Mouse (Mus musculus) thymus, adult 18-20 months (tissue): ENCODE results near the gene Qprt.
"Not testable (repeated sequence)": the region's sequence is repeated elsewhere in the genome, so short reads cannot be mapped to it uniquely, and the experiment has no call there.

Experiments used
- DNase-seq, 2 experiments: peaks; one replicate each; pipeline ENCODE4 v3.0.0; 2022; ENCODE audit warnings: mixed read lengths in 2 of 2

Gene Qprt

GRCm38 (mm10) chr7:127093914-127094313 lies 28.1 kb downstream of the Qprt start:
- no peak for DNase-seq

- peak; percentile 96 to 98 for DNase-seq
These were observed 30.7 kb downstream of the Qprt start, which contains the start of gene AI467606 for GRCm38 (mm10) chr7:127091114-127091896. TSS of gene AI467606 (plus strand) at chr7:127091359.

DNA sequence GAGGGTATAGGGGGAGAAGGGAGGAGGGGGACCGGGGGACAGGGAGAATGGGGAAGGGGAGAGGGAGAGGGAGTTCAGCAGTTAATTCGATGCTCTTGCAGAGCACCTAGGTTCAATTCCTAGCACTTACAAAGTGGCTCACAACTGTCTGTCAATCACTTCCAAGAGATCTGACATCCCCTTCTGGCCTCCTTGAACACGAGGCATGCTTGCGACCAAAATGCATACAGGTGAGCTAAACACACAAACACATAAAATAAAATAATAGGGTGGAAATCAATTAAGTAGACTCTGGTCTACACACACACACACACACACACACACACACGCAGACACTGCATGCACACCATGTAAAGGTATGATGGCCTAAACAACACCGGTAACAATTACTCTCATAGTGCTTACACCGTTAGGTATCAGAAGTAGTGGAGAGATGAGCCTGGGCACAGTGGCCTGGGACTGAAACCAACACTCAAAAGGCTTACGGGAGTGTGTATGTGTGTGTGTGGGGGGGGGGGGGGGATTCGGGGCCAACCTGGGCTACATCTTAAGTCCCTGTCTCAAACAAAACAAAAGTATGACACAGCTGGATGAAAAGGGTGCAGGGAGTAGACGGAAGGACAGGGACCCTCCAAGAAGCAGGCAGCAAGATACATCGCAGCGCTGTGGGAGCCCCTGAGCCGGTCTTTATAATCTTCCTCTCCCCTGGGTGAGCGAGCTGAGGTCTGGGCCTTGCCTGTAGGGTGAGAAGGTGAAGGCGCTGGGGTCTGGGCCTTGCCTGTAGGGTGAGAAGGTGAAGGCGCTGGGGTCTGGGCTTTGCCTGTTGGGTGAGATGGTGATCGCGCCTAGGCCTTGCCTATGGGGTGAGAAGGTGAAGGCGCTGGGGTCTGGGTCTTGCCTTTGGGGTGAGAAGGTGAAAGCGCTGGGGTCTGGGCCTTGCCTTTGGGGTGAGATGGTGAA lies 31.6 kb downstream of the Qprt start:
- no peak for DNase-seq

GRCm38 (mm10) chr7:127088901-127089845 lies 32.9 kb downstream of the Qprt start:
- peak in 1 of 2 experiments; percentile 60 for DNase-seq

GRCm38 (mm10) chr7:127088083-127088482 lies 33.9 kb downstream of the Qprt start:
- DNase-seq, result no peak

DNA sequence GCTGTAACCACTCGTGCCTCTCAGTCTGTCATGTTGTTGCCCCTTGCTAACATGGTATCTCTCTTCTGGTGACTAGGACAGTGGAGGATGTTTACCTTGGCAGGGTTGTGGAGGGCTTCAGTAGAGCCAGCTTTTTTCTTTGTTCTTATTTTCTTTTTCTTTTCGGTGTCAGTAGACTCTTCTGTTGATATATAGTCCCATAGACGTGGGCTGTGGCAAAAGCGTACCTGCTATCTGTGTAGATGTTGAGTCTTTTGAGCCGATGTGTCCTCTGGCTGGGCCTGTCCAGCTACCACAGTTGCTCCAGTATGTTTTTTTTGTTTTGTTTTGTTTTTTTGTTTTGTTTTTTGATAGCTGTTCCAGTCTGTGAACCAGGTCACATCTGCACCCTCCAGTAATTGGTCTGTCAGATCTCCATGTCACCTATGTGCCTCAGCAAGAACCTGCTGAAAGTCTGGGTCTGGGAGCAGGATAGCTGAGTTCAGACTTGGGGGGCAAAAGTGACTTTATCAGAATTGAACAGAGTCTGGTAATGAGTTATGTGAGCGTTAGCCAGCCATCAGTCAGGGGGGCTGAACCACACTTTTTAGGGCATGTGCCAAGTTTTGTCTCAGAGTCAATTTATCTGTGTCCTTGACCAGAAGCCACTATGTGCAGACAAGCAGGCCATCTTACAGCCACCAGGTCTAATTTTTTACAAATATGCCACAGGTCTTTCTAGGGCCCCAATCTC lies 34.6 kb downstream of the Qprt start, which contains the start of gene Zg16:
Zg16 (minus strand) TSS at position 51 of the 733 bp plus-strand sequence.
- DNase-seq, result not testable (repeated sequence)

GRCm38 (mm10) chr7:127085751-127086150 lies 36.3 kb downstream of the Qprt start:
- DNase-seq, result not testable (repeated sequence)

GRCm38 (mm10) chr7:127084794-127085193 lies 37.2 kb downstream of the Qprt start:
- DNase-seq, result no peak

- no peak for DNase-seq
These were observed 38.3 kb downstream of the Qprt start for GRCm38 (mm10) chr7:127083689-127084088.

DNA sequence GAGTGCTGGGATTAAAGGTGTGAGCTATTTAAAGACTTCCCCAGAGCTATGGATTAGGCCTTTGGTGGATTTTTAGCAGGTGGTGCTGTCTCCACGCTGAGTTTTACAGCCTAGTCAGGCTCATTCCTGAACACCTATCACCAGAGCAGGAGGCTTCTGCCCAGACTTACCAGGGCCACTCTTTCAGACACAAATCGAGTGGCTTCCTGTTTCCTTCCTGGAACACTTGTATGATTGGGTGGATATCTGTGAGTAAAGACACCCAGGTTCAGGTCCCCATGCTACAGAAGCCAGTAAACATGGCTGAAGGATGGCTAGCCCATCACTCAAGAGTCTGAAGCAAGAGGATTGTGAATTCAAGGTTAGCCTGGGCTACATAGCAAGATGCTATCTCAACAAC lies 39.0 kb downstream of the Qprt start:
- no peak for DNase-seq

- DNase-seq, result no peak
These were observed 39.8 kb downstream of the Qprt start for GRCm38 (mm10) chr7:127082271-127082670.

GRCm38 (mm10) chr7:127080045-127080444 lies 42.0 kb downstream of the Qprt start:
- no peak for DNase-seq

- no peak for DNase-seq
These were observed 44.3 kb downstream of the Qprt start for GRCm38 (mm10) chr7:127077692-127078091.

DNA sequence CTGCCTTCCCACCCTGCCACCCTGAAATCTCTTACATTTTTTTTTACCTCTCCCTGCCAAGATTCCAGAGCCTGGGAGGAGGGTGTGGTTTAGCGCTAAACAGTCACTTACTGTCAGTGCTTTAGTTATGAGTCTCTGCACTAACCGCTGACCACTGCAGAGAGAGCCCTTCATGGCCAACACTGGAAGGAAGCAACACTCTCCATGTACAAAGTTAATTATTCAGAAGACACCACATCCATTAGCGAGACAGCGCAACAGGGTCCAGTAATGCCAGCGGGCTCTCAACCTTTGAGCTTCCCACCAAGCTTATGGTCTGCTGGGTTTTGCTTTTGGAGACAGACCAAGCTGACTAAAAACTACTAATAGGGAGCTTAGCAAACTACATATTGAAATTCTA lies 45.8 kb downstream of the Qprt start:
- no peak for DNase-seq

DNA sequence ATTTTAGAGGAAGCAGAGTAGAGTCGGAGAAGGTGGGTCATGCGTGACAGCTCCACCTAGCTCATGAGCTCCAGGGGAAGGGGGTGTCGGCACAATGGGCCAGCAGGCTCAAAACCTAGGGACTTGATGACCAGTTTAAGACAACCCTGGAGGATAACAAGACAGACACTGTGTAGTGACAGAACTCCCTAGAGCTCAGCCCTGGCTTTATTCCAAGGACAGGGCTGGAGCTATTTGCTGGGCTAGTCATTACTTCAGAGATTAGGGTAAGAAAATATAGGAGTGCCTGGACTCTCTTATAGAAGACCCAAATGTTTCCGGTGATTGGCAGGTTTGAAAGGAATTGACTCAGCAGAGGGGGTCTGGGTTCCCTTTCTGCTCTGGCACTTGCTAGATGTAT lies 48.8 kb downstream of the Qprt start:
- DNase-seq, result no peak

GRCm38 (mm10) chr7:127070871-127071413 lies 51.1 kb downstream of the Qprt start:
- no peak for DNase-seq

GRCm38 (mm10) chr7:127066317-127066716 lies 55.7 kb downstream of the Qprt start:
- DNase-seq, result no peak

GRCm38 (mm10) chr7:127065538-127065937 lies 56.5 kb downstream of the Qprt start:
- DNase-seq, result no peak
